Mouse (Mus musculus) hindbrain, embryonic 15.5 days (tissue): ENCODE data around the gene Gm21981. TPM values are rescaled to one million over a fixed set of nuclear protein-coding genes. Genes with fewer than 3 reads are reported as not detected.
A peak's percentile ranks its signal among the peaks of the same experiment; 100 is the strongest.

Source experiments
- ATAC-seq: fragments of 200-750 bp; cut with Nextera tagmentation; 2 replicates; pipeline ENCODE4 v1.8.0; 2017; ENCODE audit warnings: low read depth, moderate number of reproducible peaks, moderate TSS enrichment; ENCODE audit not compliant: low FRiP score
- H3K27ac ChIP-seq: fragments of 300-500 bp; sonication (generic); replicated peaks from 2 replicates; pipeline ENCODE4 v1.5.1; 2015; ENCODE audit warnings: mild to moderate bottlenecking, inconsistent platforms
- H3K27me3 ChIP-seq: fragments of 300-500 bp; sonication (generic); 2 replicates; pipeline ENCODE4 v1.6.1; 2015; ENCODE audit warnings: control low read depth, inconsistent platforms
- H3K36me3 ChIP-seq: fragments of 300-500 bp; sonication (generic); 2 replicates; pipeline ENCODE4 v1.6.1; 2015; ENCODE audit warnings: control low read depth, inconsistent platforms
- H3K4me1 ChIP-seq: fragments of 300-500 bp; sonication (generic); replicated peaks from 2 replicates; pipeline ENCODE4 v1.6.1; 2015; ENCODE audit warnings: control low read depth, inconsistent platforms
- H3K4me2 ChIP-seq: fragments of 300-500 bp; sonication (generic); 2 replicates; pipeline ENCODE4 v1.6.1; 2015; ENCODE audit warnings: moderate library complexity, mild to moderate bottlenecking, inconsistent platforms
- H3K4me3 ChIP-seq: fragments of 300-500 bp; sonication (generic); 2 replicates; pipeline ENCODE4 v1.5.1; 2015; ENCODE audit warnings: mild to moderate bottlenecking, inconsistent platforms
- H3K9ac ChIP-seq: fragments of 300-500 bp; sonication (generic); 2 replicates; pipeline ENCODE4 v1.6.1; 2015; ENCODE audit warnings: inconsistent platforms
- H3K9me3 ChIP-seq: fragments of 300-500 bp; sonication (generic); 2 replicates; pipeline ENCODE4 v1.6.1; 2016; ENCODE audit warnings: control low read depth, inconsistent platforms
- whole genome bisulfite sequencing: fragments of 180-500 bp; shearing (Covaris S2); methylation state at CpG from one replicate; pipeline ENCODE4 v1.1.7; 2015; 5-methylcytosine and 5-hydroxymethylcytosine counted together
- polyA plus RNA-seq: library from polyadenylated mRNA; unstranded; fragments of >200 nt; fragmentation: Nextera tagmentation; extraction: Ambion mirVana; gene quantifications from 2 replicates; pipeline ENCODE4 v1.2.1, GENCODE M21; 2015

Gm21981 gene
- polyA plus RNA-seq, 1 experiment from 2014 or later, result 1.5 TPM

DNA sequence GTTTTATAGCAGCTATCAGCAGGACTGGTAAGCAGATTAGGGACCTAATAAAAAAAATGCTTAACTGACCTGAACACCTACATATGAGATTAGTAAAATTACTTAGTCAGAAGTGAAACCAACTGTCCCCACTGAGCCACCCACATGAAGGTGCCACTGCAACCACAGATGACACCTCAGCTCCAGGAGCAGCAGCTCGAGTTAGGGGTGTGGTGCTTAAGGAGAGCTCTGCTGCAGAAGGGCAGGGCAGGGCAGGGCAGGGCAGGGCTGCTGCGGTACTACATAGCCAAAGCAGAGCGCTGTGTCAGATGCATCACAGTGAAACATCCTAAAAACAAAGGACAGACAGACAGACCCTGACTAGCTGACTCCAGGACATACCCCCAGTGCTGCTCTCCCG lies 11.4 kb downstream of the Gm21981 start:
- peaks cover 57% of the 10 kb centered on the region for H3K36me3 ChIP-seq
- 86% methylated on average over 4 of the region's 4 CpGs for WGBS
- H3K9me3 ChIP-seq, result no peaks in the 10 kb centered on the region
- H3K27ac ChIP-seq, result no peak overlapping the region
- H3K4me1 ChIP-seq, result peaks cover 10% of the 10 kb centered on the region
- no peak overlapping the region for H3K4me3 ChIP-seq
- no peak overlapping the region for H3K4me2 ChIP-seq
- no peak for ATAC-seq
- H3K9ac ChIP-seq, result no peak overlapping the region
- H3K27me3 ChIP-seq, result no peaks in the 10 kb centered on the region

DNA sequence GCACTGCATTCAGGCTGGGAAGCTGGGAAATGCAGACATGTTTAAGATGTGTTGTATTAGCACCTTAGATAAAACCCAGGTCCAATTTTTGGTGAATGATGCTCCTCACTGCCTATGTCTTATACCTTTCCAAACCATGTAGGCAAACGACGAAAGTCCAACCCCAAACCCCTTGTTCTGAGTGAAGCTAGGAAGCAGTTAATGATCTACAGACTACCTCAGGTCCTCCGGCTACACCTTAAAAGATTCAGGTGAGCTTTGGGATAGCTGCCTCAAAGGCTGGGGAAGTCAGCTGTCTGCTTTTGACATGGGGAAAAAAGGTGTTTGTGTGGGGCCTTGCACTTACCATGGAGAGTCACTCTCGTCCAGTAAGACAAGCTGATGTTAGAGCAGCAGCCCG lies 15.6 kb downstream of the Gm21981 start:
- no peaks in the 10 kb centered on the region for H3K9me3 ChIP-seq
- whole genome bisulfite sequencing, result 90% methylated on average over 5 of the region's 5 CpGs
- H3K4me2 ChIP-seq, result no peak overlapping the region
- H3K4me3 ChIP-seq, result no peak overlapping the region
- H3K9ac ChIP-seq, result no peak overlapping the region
- 0 out of 2 replicates have a peak, but pooled peaks cover 5% of the 10 kb centered on the region for H3K4me1 ChIP-seq
- ATAC-seq, result no peak
- peaks cover 51% of the 10 kb centered on the region for H3K36me3 ChIP-seq
- no peak overlapping the region for H3K27ac ChIP-seq
- no peaks in the 10 kb centered on the region for H3K27me3 ChIP-seq

DNA sequence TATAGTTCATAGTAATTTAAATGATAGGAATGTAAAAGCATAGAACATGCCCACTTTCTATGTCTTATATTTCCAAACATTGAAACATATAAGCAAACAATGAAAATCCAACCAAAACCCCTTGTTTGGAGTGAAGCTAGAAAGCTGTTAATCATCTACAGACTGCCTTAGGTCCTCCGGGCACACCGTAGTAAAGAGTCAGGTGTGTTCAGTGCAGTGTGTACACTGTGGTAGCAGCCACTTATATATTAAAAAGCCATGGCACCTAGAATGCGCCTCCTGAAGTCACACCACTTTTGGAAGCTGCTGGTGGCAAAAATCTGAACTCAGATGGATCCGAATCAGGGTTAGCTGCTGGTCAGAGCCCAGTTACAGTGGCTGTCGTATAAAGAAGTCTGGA lies 16.0 kb downstream of the Gm21981 start:
- ATAC-seq, result no peak
- peaks cover 46% of the 10 kb centered on the region for H3K36me3 ChIP-seq
- WGBS, result 95% methylated on average over 5 of the region's 5 CpGs

DNA sequence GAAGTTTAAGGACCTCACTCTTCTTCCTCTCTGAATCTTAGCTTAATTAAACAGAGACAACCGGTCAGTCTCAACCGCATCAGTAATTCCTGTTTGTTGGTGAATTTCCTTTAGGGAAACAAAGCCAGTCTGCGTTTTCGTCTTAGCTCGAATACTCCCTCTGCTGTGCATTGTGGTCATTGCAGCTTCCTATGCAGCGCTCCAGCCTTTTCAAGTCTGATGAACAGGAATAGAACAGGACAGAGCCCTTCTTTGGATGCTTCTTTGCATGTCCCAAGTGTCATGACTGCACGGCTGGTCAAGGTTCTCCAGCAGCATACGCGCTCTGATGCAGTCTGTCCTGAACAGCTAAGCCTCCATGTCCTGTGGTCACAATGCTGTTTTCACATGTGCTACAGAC lies 17.7 kb downstream of the Gm21981 start:
- Histone ChIP-seq H3K9ac (no peak overlapping the region), H3K27me3 (no peaks in the 10 kb centered on the region), H3K36me3 (peaks cover 36% of the 10 kb centered on the region), H3K4me3 (no peak overlapping the region), H3K27ac (no peak overlapping the region), H3K4me1 (peaks cover 18% of the 10 kb centered on the region), H3K4me2 (no peak overlapping the region), H3K9me3 (no peaks in the 10 kb centered on the region)
- no peak for ATAC-seq
- WGBS, result 16% methylated on average over 9 of the region's 9 CpGs

More for the DNA sequence above, 16.0 kb downstream of the Gm21981 start:
- Histone ChIP-seq H3K4me3 (no peak overlapping the region), H3K27me3 (no peaks in the 10 kb centered on the region), H3K4me1 (0 out of 2 replicates have a peak, but pooled peaks cover 5% of the 10 kb centered on the region), H3K27ac (no peak overlapping the region), H3K4me2 (no peak overlapping the region), H3K9ac (no peak overlapping the region), H3K9me3 (no peaks in the 10 kb centered on the region)

DNA sequence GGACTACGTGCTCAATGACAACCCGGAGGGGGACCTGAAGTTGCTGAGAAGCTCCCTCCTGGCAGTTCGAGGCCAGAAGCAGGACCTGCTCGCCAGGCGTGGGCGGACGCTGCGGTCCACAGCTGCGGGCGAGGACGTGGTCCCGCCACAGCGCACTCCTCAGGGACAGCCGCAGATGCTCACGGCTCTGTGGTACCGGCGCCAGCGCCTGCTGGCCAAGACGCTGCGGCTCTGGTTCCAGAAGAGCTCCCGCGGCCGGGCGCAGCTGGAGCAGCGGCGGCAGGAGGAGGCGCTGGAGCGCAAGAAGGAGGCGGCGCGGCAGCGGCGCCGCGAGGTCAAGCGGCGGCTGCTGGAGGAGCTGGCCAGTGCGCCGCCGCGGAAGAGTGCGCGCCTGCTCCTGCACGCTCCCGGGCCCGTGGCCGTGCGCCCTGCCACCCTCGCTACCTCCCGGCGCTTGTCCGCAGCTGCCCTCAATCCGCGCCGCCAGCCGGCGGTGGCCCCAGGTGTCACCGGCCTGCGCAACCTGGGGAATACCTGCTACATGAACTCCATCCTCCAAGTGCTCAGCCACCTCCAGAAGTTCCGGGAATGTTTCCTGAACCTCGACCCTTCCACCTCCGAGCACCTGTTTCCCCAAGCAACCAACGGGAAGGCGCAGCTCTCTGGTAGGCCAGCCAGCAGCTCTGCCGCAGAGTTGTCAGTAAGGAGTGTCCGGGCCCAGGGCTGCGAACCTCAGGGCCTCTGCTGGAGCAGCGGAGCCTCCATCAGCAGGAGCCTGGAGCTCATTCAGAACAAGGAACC lies 21.7 kb downstream of the Gm21981 start:
- peaks cover 6% of the 10 kb centered on the region for H3K36me3 ChIP-seq
- 0 out of 2 replicates have a peak overlapping the region, but pooled peaks have one; percentile 1 for H3K9ac ChIP-seq
- 4% methylated on average over 51 of the region's 68 CpGs for WGBS
- ATAC-seq, result peak; percentile 65
- peak overlapping the region; percentile 33 for H3K4me3 ChIP-seq
- peak overlapping the region; percentile 59 for H3K4me2 ChIP-seq
- H3K27me3 ChIP-seq, result no peaks in the 10 kb centered on the region
- peaks cover 24% of the 10 kb centered on the region for H3K4me1 ChIP-seq
- 0 out of 2 replicates have a peak overlapping the region, but pooled peaks have one; percentile 29 for H3K27ac ChIP-seq
- no peaks in the 10 kb centered on the region for H3K9me3 ChIP-seq

DNA sequence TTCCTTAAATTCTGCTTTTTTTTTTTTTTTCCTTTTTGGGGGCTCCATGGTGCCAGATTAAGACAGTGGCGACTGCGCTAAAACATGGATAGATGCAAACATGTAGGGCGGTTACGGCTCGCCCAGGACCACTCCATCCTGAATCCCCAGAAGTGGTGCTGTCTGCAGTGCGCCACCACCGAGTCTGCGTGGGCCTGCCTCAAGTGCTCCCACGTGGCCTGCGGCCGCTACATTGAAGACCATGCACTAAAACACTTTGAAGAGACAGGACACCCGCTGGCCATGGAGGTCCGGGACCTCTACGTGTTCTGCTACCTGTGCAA lies 22.3 kb downstream of the Gm21981 start:
- 0 out of 2 replicates have a peak overlapping the region, but pooled peaks have one; percentile 1 for H3K9ac ChIP-seq
- H3K4me2 ChIP-seq, result peak overlapping the region; percentile 59
- peak overlapping the region; percentile 33 for H3K4me3 ChIP-seq
- ATAC-seq, result peak; percentile 43; the same call in 1 of the 2 replicates
- 0 out of 2 replicates have a peak overlapping the region, but pooled peaks have one; percentile 29 for H3K27ac ChIP-seq
- peaks cover 6% of the 10 kb centered on the region for H3K36me3 ChIP-seq
- no peaks in the 10 kb centered on the region for H3K9me3 ChIP-seq
- H3K27me3 ChIP-seq, result no peaks in the 10 kb centered on the region
- 15% methylated on average over 14 of the region's 14 CpGs for whole genome bisulfite sequencing
- peaks cover 24% of the 10 kb centered on the region for H3K4me1 ChIP-seq

DNA sequence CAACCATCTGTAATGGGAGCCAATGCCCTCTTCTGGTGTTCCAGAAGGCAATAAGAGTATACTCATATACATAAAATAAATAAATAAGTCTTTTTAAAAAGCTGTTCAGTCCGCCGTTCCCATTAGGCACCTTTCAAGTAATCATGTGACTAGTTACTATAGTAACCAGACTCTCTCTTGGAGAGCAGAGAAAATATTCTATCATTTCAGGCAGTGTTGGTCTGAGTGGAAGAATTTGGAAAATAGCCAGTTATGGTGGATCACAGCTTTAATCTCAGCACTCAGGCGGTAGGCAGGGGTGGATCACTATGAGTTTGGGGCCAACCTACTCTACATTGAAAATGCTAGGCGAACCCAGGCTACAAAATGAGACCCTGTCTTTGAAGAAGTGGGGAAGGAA lies 25.1 kb downstream of the Gm21981 start:
- 46% methylated on average over 4 of the region's 4 CpGs for WGBS
- ATAC-seq, result 0 out of 2 replicates have a peak, but pooled peaks have one; percentile 16

DNA sequence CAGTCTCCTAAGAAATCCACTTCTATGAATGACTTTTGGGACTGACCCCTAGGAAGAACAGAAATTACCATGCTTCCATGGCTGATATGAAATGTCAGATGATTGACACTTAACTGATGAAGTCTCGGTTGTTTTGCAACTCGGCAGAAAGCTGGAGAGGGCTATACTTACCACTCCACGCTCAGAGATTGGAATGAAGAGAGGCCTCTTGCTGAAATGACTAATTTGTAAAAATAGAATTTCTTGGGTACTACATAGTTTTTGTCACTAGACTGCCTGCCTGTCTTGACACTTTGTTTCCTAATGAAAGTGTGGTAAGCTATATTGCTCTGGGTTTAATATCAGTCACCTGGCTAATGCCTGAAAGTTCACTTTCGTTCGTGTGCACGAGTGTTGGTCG lies 29.8 kb downstream of the Gm21981 start:
- no peaks in the 10 kb centered on the region for H3K36me3 ChIP-seq
- no peak overlapping the region for H3K4me3 ChIP-seq
- 79% methylated on average over 7 of the region's 7 CpGs for WGBS
- no peak overlapping the region for H3K27ac ChIP-seq
- peaks cover 6% of the 10 kb centered on the region for H3K4me1 ChIP-seq
- no peaks in the 10 kb centered on the region for H3K27me3 ChIP-seq
- H3K9ac ChIP-seq, result no peak overlapping the region
- no peaks in the 10 kb centered on the region for H3K9me3 ChIP-seq
- no peak overlapping the region for H3K4me2 ChIP-seq
- no peak for ATAC-seq

More for the DNA sequence above, 25.1 kb downstream of the Gm21981 start:
- Histone ChIP-seq H3K4me3 (no peak overlapping the region), H3K27me3 (no peaks in the 10 kb centered on the region), H3K9me3 (no peaks in the 10 kb centered on the region), H3K4me1 (peaks cover 19% of the 10 kb centered on the region), H3K9ac (no peak overlapping the region), H3K4me2 (no peak overlapping the region), H3K27ac (no peak overlapping the region), H3K36me3 (no peaks in the 10 kb centered on the region)

DNA sequence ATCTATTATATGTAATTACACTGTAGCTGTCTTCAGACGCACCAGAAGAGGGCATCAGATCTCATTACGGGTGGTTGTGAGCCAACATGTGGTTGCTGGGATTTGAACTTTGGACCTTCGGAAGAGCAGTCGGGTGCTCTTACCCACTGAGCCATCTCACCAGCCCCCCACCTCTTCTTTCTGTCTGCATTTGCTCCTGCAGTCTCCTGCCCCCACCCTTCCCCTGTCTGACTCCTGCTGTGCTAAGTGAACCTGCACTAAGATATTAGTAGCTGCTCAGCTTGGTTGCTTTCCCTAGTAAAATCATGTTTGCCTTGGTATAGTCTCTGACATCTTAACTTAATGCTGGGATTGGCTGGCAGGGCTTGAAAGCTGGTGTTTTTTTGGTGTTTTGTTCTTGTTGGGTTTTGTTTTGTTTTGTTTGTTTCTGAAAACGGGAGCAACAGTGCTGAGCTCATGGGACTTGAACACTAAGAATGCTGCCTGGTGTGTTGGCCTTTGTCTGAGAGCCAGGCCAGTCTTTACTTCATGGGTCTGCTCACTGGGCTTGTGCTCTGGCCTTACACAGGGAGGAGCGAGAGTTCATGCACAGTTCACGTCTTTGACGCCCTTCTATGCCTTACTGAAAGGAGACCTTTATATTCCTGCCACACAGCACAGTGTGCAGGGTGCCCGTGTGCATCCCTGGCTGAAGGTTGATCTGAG lies 31.1 kb downstream of the Gm21981 start:
- ATAC-seq, result peak; percentile 3; the same call in 1 of the 2 replicates
- 24% methylated on average over 9 of the region's 9 CpGs for WGBS
- H3K36me3 ChIP-seq, result no peaks in the 10 kb centered on the region

DNA sequence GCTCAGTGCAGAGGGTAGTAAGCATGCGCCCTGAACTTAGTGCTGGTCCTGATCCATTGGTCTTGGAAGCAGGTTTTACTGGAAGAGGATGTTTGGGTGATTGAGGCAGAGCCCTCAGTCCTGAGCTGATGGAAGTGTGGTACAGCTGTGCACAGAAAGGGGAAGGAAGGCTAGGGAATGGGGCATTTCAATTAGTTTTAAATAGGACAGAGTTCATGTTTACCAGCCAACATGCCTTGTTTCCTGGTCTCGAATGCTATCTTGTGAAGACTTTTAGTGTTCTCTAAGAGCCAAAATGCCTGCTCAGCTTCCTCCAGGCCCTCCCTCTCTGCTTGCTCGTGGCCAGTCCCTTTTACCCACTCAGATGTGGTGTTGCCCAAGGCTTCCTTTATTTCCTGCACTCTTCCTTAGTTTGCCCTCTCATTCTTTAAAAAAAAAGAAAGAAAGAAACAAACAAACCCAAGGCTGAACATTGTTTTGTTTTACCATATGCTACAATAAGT lies 35.5 kb downstream of the Gm21981 start:
- no peak for ATAC-seq
- Histone ChIP-seq H3K27me3 (no peaks in the 10 kb centered on the region), H3K9ac (no peak overlapping the region), H3K27ac (no peak overlapping the region), H3K4me1 (no peaks in the 10 kb centered on the region), H3K9me3 (no peaks in the 10 kb centered on the region), H3K36me3 (no peaks in the 10 kb centered on the region), H3K4me2 (no peak overlapping the region), H3K4me3 (no peak overlapping the region)
- 86% methylated on average over 3 of the region's 3 CpGs for WGBS

More for the DNA sequence above, 31.1 kb downstream of the Gm21981 start:
- Histone ChIP-seq H3K4me1 (no peaks in the 10 kb centered on the region), H3K9me3 (no peaks in the 10 kb centered on the region), H3K27ac (no peak overlapping the region), H3K9ac (no peak overlapping the region), H3K27me3 (no peaks in the 10 kb centered on the region), H3K4me3 (no peak overlapping the region), H3K4me2 (no peak overlapping the region)

DNA sequence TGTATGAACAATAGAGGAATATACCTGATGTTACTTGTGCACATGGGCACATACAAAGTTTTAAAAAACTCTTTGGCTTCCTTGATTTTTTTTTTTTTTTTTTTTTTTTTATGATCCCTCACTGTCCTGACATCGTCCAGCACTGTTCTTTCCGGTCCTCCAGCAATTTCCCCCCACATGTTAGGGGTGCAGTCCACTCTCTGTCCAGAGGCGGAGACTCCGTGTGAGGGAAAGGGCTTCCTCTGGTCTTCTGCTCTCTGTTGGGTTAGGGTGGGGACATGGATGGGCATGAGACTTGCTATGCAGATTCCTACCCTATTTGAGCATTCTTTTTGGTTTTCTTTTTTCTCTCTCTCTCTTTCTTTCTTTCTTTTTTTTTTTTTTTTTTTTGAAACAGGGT lies 36.4 kb downstream of the Gm21981 start:
- no peaks in the 10 kb centered on the region for H3K4me1 ChIP-seq
- H3K9ac ChIP-seq, result no peak overlapping the region
- H3K27me3 ChIP-seq, result no peaks in the 10 kb centered on the region
- 86% methylated on average over 4 of the region's 4 CpGs for WGBS
- no peak overlapping the region for H3K4me2 ChIP-seq
- no peak for ATAC-seq
- H3K9me3 ChIP-seq, result no peaks in the 10 kb centered on the region
- H3K27ac ChIP-seq, result no peak overlapping the region
- H3K4me3 ChIP-seq, result no peak overlapping the region
- 0 out of 2 replicates have a peak, but pooled peaks cover 2% of the 10 kb centered on the region for H3K36me3 ChIP-seq

DNA sequence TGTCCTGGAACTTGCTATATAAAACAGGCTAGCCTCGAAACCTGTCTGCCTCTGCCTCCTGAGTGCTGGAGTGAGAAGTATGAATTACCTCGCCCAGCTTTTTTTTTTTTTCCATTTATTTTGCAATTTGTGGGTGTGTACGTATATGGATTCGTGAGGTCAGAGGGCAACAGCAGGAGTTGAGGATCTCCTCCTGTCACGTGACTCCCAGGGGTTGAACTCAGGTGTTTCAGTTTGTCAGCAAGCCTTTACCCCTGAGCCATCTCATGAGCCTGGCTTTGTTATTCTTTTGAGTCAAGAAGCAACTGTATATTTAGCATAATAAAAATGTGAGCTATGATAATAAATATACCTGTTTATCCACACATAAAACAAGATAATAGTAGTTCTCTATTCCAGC lies 38.6 kb downstream of the Gm21981 start:
- Histone ChIP-seq H3K36me3 (0 out of 2 replicates have a peak, but pooled peaks cover 2% of the 10 kb centered on the region), H3K4me3 (no peak overlapping the region), H3K4me1 (no peaks in the 10 kb centered on the region), H3K27ac (no peak overlapping the region), H3K9me3 (no peaks in the 10 kb centered on the region), H3K9ac (no peak overlapping the region), H3K27me3 (no peaks in the 10 kb centered on the region), H3K4me2 (no peak overlapping the region)
- ATAC-seq, result no peak
- WGBS, result 90% methylated on average over 5 of the region's 5 CpGs
